Mouse (Mus musculus): ENCODE measurements around the gene Gm10130.

- no peak for TF ChIP-seq GATA1 (IDR thresholded peaks at IDR 0.05; ENCODE audit: low read length)
- TF ChIP-seq TAL1 (IDR thresholded peaks at IDR 0.05; ENCODE audit: low read length): no peak
These were observed 66.7 kb downstream of the Gm10130 start for GRCm38 (mm10) chr2:150390198-150390597.

All from erythroblast, embryonic 14.5 days (primary cell).